Mouse (Mus musculus): Measurements from ENCODE around the gene Crybb1. TPM values are rescaled to one million over a fixed set of nuclear protein-coding genes. Genes with fewer than 3 reads are reported as not detected.

Gene Crybb1
- polyA plus RNA-seq, 1 experiment from 2014 or later, result 2.5 TPM

DNA sequence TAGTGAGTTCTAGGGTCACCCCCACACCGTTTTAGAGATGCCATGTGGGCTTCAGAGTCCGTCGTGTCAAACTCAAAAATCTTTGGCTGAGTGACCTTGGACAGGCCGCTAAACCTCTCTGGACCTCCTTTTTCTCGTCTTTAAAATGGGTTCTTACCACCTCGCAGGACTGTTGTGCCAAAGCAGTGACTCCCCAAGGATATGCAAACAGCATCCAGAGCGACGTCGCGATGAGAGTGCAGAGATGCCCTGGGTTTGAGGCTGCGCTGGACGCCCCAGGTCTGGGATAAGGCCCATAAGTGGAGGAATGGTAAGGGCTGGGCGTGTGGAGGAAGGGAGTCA, 27.7 kb upstream of the Crybb1 start:
- Histone ChIP-seq H3K9me3 (replicated peaks; ENCODE audit: control insufficient read depth, low read length) (no peaks in the 10 kb centered on the region), H3K27ac (ENCODE audit: low read depth, low read length) (peak overlapping the region; percentile 97), H3K27me3 (replicated peaks; ENCODE audit: control insufficient read depth, insufficient read depth, low read length) (no peaks in the 10 kb centered on the region), H3K4me3 (ENCODE audit: low read depth, low read length) (peak overlapping the region; percentile 71), H3K4me1 (ENCODE audit: control insufficient read depth, insufficient read depth, low read length) (peaks cover 28% of the 10 kb centered on the region), H3K9ac (ENCODE audit: low read length) (peak overlapping the region; percentile 95), H3K4me2 (ENCODE audit: low read length) (peak overlapping the region; percentile 94), H3K36me3 (ENCODE audit: control insufficient read depth, insufficient read depth, low read length) (peaks cover 24% of the 10 kb centered on the region)
- 2% methylated on average over 13 of the region's 13 CpGs for WGBS
- DNase-seq (ENCODE audit: low spot score) (peak; percentile 47), ATAC-seq (no peak; the same call in 1 of the 2 replicates)

DNA sequence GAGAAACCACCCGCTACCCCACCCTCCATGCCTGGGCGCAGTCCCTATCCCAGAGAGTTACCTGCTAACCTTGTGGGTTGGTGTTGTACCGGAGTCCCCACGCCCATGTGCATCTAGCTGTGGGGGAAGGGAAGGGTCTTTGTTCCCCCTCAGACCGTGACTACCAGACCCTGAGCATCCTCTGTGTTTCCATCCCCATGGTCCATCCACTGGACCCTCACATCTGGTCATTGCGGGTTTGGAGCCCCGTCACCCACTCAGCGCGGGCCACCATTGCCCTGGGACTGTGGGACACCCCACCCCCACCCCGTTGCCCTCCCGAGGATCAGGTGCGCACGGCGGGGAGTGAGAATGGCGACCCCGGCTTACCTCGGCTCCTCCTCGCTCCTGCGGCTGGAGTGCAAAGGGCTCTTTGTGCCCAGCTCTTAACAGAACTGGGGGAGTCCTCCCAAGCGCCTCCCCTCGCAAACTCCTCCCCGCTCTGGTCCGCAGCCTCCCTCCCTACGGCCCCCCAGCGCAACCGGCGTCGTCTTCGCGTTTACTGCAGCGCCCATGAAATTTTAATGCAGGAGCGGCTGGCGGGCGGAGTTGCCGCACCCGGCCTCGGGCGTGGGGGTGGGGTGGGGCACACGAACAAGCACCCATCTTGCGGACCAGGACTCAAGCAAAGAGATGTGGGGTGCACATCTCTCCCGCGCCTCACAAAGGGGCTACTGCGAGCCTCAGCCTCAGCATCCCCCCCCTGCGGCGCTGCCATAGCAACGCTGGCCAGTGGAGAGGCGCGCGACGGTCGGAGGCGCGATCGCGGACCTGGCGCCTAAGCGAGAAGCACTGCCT, 27.2 kb upstream of the Crybb1 start:
- Histone ChIP-seq H3K9ac (ENCODE audit: low read length) (peak overlapping the region; percentile 95), H3K9me3 (replicated peaks; ENCODE audit: control insufficient read depth, low read length) (no peaks in the 10 kb centered on the region), H3K4me2 (ENCODE audit: low read length) (peak overlapping the region; percentile 94), H3K4me1 (ENCODE audit: control insufficient read depth, insufficient read depth, low read length) (peaks cover 28% of the 10 kb centered on the region), H3K27me3 (replicated peaks; ENCODE audit: control insufficient read depth, insufficient read depth, low read length) (no peaks in the 10 kb centered on the region), H3K36me3 (ENCODE audit: control insufficient read depth, insufficient read depth, low read length) (peaks cover 18% of the 10 kb centered on the region), H3K27ac (ENCODE audit: low read depth, low read length) (peak overlapping the region; percentile 97), H3K4me3 (ENCODE audit: low read depth, low read length) (peak overlapping the region; percentile 71)
- WGBS, result under 1% methylated on average over 57 of the region's 57 CpGs
- ATAC-seq (peak; percentile 81), DNase-seq (ENCODE audit: low spot score) (peak; percentile 87)

DNA sequence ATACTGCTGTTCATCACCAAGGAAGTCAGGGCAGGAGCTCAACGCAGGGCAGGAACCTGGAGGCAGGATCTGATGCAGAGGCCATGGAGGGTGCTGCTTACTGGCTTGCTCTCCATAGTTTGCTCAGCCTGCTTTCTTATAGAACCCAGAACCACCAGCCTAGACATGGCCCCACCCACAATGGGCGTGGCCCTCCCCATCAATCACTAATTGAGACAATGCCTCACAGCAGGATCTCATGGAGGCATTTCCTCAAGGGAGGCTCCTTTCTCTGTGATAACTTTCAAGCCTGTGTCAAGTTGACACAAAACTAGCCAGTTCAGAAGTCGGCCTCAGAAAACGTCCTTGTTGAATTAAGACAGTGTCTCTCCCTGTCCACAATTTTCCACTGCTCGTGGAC, 19.8 kb upstream of the Crybb1 start:
- DNase-seq (ENCODE audit: low spot score) (no peak), ATAC-seq (no peak)
- H3K4me2 ChIP-seq (ENCODE audit: low read length), result no peak overlapping the region
- WGBS, result 59% methylated on average over 5 of the region's 5 CpGs
- no peaks in the 10 kb centered on the region for H3K9me3 ChIP-seq (replicated peaks; ENCODE audit: control insufficient read depth, low read length)
- H3K27ac ChIP-seq (ENCODE audit: low read depth, low read length), result no peak overlapping the region
- H3K27me3 ChIP-seq (replicated peaks; ENCODE audit: control insufficient read depth, insufficient read depth, low read length), result no peaks in the 10 kb centered on the region
- H3K36me3 ChIP-seq (ENCODE audit: control insufficient read depth, insufficient read depth, low read length), result no peaks in the 10 kb centered on the region
- no peak overlapping the region for H3K9ac ChIP-seq (ENCODE audit: low read length)
- H3K4me1 ChIP-seq (ENCODE audit: control insufficient read depth, insufficient read depth, low read length), result peaks cover 19% of the 10 kb centered on the region
- H3K4me3 ChIP-seq (ENCODE audit: low read depth, low read length), result no peak overlapping the region

DNA sequence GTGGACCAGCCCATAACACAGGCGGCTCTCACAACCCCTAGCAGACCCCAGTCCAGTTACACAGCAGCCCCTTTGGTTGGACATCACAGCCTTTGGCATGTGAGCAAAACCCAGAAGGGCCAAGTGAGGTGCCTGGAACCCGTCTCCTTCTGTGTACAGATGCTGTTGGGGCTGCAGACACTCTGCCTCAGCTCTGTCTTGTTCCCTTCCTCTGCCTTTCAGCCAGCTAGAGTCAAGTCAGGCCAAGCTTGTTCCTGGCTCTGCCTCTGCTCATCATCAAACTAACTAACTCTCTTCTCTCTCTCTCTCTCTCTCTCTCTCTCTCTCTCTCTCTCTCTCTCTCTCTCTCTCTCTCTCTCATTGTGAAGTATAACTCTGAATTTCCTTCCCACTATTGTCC, 19.0 kb upstream of the Crybb1 start:
- 63% methylated on average over 2 of the region's 2 CpGs for WGBS
- DNase-seq (ENCODE audit: low spot score) (no peak), ATAC-seq (no peak)
- Histone ChIP-seq H3K36me3 (ENCODE audit: control insufficient read depth, insufficient read depth, low read length) (no peaks in the 10 kb centered on the region), H3K9me3 (replicated peaks; ENCODE audit: control insufficient read depth, low read length) (no peaks in the 10 kb centered on the region), H3K27ac (ENCODE audit: low read depth, low read length) (peak overlapping the region; percentile 87), H3K27me3 (replicated peaks; ENCODE audit: control insufficient read depth, insufficient read depth, low read length) (no peaks in the 10 kb centered on the region), H3K4me3 (ENCODE audit: low read depth, low read length) (no peak overlapping the region), H3K4me1 (ENCODE audit: control insufficient read depth, insufficient read depth, low read length) (peaks cover 19% of the 10 kb centered on the region), H3K4me2 (ENCODE audit: low read length) (peak overlapping the region; percentile 21; the same call in 1 of the 2 replicates), H3K9ac (ENCODE audit: low read length) (peak overlapping the region; percentile 63; the same call in 1 of the 2 replicates)

DNA sequence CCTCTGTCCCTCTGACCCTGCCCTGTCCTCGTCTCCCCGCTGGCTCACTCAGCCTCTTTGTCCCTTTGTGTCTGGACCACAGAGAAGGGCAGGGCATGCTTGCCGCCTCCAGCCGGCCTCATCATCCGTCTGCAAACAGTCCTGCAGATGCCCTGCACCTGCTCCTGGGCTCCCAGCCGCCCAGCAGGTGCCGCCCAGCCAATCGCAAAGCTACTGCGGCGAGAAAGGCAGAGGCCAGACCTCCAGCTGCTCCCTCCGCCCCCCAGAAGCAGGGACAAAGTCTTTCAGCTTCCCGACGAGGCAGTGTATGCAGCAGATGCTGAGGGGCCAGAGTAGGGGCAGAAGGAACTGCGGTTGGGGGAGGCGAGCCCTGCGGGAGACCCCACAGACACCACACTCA, 18.2 kb upstream of the Crybb1 start:
- under 1% methylated on average over 16 of the region's 16 CpGs for WGBS

DNA sequence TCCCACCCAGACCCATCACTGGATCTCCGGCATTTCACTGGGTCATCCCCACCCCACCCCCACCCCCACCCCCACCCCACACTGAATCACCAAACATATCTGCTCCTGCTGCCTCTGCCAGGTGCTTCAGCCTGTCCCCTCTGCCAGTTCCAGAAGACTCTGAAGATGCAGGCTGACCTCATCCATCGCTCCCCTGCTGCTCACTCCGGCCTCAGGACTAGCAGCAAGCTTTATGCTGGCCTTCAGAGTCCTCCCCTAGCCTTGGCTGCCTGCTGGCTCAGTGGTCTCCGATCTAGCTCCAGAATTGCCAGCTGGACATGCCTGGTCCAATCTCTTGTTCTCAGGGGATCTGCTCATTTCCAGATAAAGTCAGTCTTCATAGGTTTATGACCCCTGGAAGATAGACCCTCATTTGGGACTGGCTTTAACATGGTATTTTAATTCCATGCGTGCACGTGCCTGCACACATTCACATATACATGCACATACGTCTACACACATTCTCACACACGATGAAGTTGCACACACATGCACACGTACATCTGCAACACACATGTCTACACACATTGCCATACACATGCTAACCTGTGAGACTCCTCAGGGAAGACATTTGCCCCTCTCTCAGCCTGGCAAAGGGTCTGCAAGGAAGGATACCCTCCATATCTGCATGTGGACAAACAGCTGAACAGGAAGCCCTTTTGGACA, 17.6 kb upstream of the Crybb1 start:
- ATAC-seq (peak; percentile 18; the same call in 1 of the 2 replicates), DNase-seq (ENCODE audit: low spot score) (peak; percentile 37)
- H3K4me1 ChIP-seq (ENCODE audit: control insufficient read depth, insufficient read depth, low read length), result peaks cover 19% of the 10 kb centered on the region

More for the DNA sequence above, 18.2 kb upstream of the Crybb1 start:
- Histone ChIP-seq H3K4me3 (ENCODE audit: low read depth, low read length) (no peak overlapping the region), H3K9me3 (replicated peaks; ENCODE audit: control insufficient read depth, low read length) (no peaks in the 10 kb centered on the region), H3K4me2 (ENCODE audit: low read length) (peak overlapping the region; percentile 21), H3K4me1 (ENCODE audit: control insufficient read depth, insufficient read depth, low read length) (peaks cover 19% of the 10 kb centered on the region), H3K9ac (ENCODE audit: low read length) (peak overlapping the region; percentile 63), H3K36me3 (ENCODE audit: control insufficient read depth, insufficient read depth, low read length) (no peaks in the 10 kb centered on the region), H3K27me3 (replicated peaks; ENCODE audit: control insufficient read depth, insufficient read depth, low read length) (no peaks in the 10 kb centered on the region), H3K27ac (ENCODE audit: low read depth, low read length) (peak overlapping the region; percentile 87)
- ATAC-seq (peak; percentile 76), DNase-seq (ENCODE audit: low spot score) (peak; percentile 82)

DNA sequence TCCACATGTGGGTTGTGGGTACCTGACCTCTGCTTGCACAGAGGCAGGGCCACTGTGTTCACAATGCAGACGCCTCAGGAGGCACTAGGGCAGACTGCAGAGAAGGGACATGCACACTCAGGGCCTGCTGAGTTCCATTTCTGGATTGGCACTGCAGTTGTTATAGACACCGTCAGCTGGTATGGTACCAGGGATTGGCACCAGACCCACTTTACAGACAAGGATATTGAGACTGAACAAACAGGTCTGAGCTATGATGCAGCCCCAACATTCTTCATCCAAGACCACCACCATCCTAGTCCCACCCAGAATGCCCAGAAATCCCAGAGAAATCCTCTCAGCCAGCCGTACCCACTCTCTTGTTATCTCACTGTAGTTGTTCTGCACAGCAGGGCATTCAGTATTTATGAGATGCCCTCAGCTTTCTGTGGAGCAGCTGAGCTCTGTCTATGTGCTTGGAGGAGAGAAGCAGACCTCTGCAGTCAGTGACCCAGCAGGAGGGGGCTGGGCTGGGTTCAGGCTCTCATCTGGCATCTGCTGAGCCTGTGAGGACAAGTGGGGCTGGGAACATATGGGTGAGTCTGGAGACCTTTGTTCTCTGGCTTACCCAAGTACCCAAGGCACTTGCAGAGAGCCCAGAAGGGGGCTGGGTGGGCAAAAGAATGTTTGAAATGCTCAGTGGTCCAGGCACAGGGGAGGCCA, 16.7 kb upstream of the Crybb1 start:
- ATAC-seq, result peak; percentile 44
- H3K27me3 ChIP-seq (replicated peaks; ENCODE audit: control insufficient read depth, insufficient read depth, low read length), result no peaks in the 10 kb centered on the region
- H3K4me3 ChIP-seq (ENCODE audit: low read depth, low read length), result no peak overlapping the region
- peak overlapping the region; percentile 87 for H3K27ac ChIP-seq (ENCODE audit: low read depth, low read length)
- peak; percentile 69 for DNase-seq (ENCODE audit: low spot score)
- 50% methylated on average over 3 of the region's 3 CpGs for WGBS
- no peaks in the 10 kb centered on the region for H3K36me3 ChIP-seq (ENCODE audit: control insufficient read depth, insufficient read depth, low read length)
- H3K4me1 ChIP-seq (ENCODE audit: control insufficient read depth, insufficient read depth, low read length), result peaks cover 19% of the 10 kb centered on the region
- H3K9ac ChIP-seq (ENCODE audit: low read length), result no peak overlapping the region
- no peak overlapping the region for H3K4me2 ChIP-seq (ENCODE audit: low read length)
- H3K9me3 ChIP-seq (replicated peaks; ENCODE audit: control insufficient read depth, low read length), result no peaks in the 10 kb centered on the region

More for the DNA sequence above, 17.6 kb upstream of the Crybb1 start:
- Histone ChIP-seq H3K27me3 (replicated peaks; ENCODE audit: control insufficient read depth, insufficient read depth, low read length) (no peaks in the 10 kb centered on the region), H3K4me2 (ENCODE audit: low read length) (peak overlapping the region; percentile 21; the same call in 1 of the 2 replicates), H3K9me3 (replicated peaks; ENCODE audit: control insufficient read depth, low read length) (no peaks in the 10 kb centered on the region), H3K9ac (ENCODE audit: low read length) (peak overlapping the region; percentile 63), H3K4me3 (ENCODE audit: low read depth, low read length) (no peak overlapping the region), H3K36me3 (ENCODE audit: control insufficient read depth, insufficient read depth, low read length) (no peaks in the 10 kb centered on the region), H3K27ac (ENCODE audit: low read depth, low read length) (peak overlapping the region; percentile 87)
- WGBS, result 45% methylated on average over 8 of the region's 9 CpGs

DNA sequence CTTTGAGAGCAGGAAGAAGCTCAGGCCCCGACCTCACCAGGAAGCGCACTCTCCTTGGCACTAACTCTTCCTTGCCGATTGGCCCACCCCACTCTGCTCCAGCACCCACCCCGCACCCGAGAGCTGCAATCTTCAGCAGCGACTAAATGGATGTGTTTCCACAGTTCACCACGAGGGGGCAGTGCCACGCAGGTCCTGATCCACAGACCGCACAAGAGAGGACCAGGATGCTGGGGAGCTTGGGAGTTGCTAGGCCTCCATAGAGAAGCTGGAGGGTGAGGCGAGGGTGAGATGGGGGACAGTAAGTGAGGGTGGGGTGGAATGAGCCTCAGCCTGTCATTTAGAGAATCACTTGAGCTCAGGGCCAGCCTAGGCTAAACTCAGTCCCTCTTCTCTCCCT, 14.9 kb upstream of the Crybb1 start:
- no peaks in the 10 kb centered on the region for H3K27me3 ChIP-seq (replicated peaks; ENCODE audit: control insufficient read depth, insufficient read depth, low read length)
- H3K9ac ChIP-seq (ENCODE audit: low read length), result no peak overlapping the region
- H3K4me3 ChIP-seq (ENCODE audit: low read depth, low read length), result no peak overlapping the region
- DNase-seq (ENCODE audit: low spot score) (peak; percentile 91), ATAC-seq (peak; percentile 54)
- H3K9me3 ChIP-seq (replicated peaks; ENCODE audit: control insufficient read depth, low read length), result no peaks in the 10 kb centered on the region
- 1% methylated on average over 10 of the region's 10 CpGs for WGBS
- no peak overlapping the region for H3K4me2 ChIP-seq (ENCODE audit: low read length)
- no peaks in the 10 kb centered on the region for H3K36me3 ChIP-seq (ENCODE audit: control insufficient read depth, insufficient read depth, low read length)
- H3K4me1 ChIP-seq (ENCODE audit: control insufficient read depth, insufficient read depth, low read length), result peaks cover 19% of the 10 kb centered on the region
- no peak overlapping the region for H3K27ac ChIP-seq (ENCODE audit: low read depth, low read length)

Data from forebrain, embryonic 14.5 days (tissue).